Mouse (Mus musculus) heart, embryonic 15.5 days (tissue): Measurements from ENCODE around the gene Arfgef3. TPM values are rescaled to one million over a fixed set of nuclear protein-coding genes. Genes with fewer than 3 reads are reported as not detected.

Experiments used
- ATAC-seq: fragments of 200-750 bp; cut with Nextera tagmentation; replicated peaks from 2 replicates; pipeline ENCODE4 v1.8.0; 2017; ENCODE audit warnings: low read depth, moderate TSS enrichment; ENCODE audit not compliant: insufficient number of reproducible peaks, insufficient read depth, low FRiP score
- H3K27ac ChIP-seq: fragments of 300-500 bp; sonication (generic); 2 replicates; pipeline ENCODE4 v1.5.1; 2015; ENCODE audit warnings: mild to moderate bottlenecking, inconsistent platforms
- H3K27me3 ChIP-seq: fragments of 300-500 bp; sonication (generic); 2 replicates; pipeline ENCODE4 v1.6.1; 2015; ENCODE audit warnings: inconsistent platforms
- H3K36me3 ChIP-seq: fragments of 300-500 bp; sonication (generic); 2 replicates; pipeline ENCODE4 v1.6.1; 2015; ENCODE audit warnings: mild to moderate bottlenecking, inconsistent platforms
- H3K4me1 ChIP-seq: fragments of 300-500 bp; sonication (generic); replicated peaks from 2 replicates; pipeline ENCODE4 v1.6.1; 2015; ENCODE audit warnings: inconsistent platforms
- H3K4me2 ChIP-seq: fragments of 300-500 bp; sonication (generic); 2 replicates; pipeline ENCODE4 v1.6.1; 2015; ENCODE audit warnings: inconsistent platforms, mild to moderate bottlenecking, moderate library complexity
- H3K4me3 ChIP-seq: fragments of 300-500 bp; sonication (generic); 2 replicates; pipeline ENCODE4 v1.5.1; 2015; ENCODE audit warnings: mild to moderate bottlenecking, inconsistent platforms
- H3K9ac ChIP-seq: fragments of 300-500 bp; sonication (generic); 2 replicates; pipeline ENCODE4 v1.6.1; 2015; ENCODE audit warnings: mild to moderate bottlenecking, inconsistent platforms
- H3K9me3 ChIP-seq: fragments of 300-500 bp; sonication (generic); replicated peaks from 2 replicates; pipeline ENCODE4 v1.6.1; 2016; ENCODE audit warnings: inconsistent platforms
- WGBS: fragments of 180-500 bp; shearing (Covaris S2); methylation state at CpG from one replicate; pipeline ENCODE4 v1.1.7; 2015; ENCODE audit warnings: mixed read lengths; 5-methylcytosine and 5-hydroxymethylcytosine counted together
- polyA plus RNA-seq: library from polyadenylated mRNA; unstranded; fragments of >200 nt; fragmentation: Nextera tagmentation; extraction: Ambion mirVana; gene quantifications from 2 replicates; pipeline ENCODE4 v1.2.1, GENCODE M21; 2015

The Arfgef3 gene
- polyA plus RNA-seq, 1 experiment from 2014 or later = 0.29 TPM

DNA sequence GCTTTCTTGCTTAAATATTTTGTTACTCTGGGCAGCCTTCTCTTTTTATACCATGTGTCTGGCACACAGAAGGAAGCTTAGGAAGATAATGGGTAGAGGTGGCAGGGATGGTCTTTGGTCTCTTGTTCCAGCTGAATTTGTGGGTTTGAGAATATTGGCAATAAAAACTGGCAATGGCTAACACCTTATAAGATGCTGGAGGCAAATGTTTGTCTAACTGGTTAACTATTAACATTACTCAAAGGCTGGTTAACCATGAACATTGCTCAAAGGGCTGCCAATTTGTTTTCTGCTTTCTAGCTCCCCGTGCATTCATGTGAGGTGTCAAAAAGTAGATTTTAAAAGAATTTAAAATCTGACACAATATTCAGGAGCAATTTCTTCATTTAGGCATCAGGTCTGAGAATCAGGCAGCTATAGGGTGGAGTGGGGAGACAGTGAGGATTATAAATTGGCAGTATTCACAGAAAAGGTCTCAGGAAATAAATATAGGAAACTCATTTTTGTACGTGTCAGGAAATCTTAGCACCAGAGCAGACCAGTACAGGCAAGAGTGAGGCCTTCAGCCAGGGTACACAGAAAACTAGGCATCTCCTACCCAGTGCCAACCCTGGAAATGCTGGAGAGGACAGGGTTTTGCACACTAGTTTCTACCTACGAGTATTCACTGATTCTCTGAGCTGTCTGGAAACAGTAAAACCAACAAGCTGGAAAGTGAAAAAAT is 62.9 kb downstream of the Arfgef3 start:
- no peak overlapping the region for H3K4me3 ChIP-seq
- ATAC-seq = no peak

DNA sequence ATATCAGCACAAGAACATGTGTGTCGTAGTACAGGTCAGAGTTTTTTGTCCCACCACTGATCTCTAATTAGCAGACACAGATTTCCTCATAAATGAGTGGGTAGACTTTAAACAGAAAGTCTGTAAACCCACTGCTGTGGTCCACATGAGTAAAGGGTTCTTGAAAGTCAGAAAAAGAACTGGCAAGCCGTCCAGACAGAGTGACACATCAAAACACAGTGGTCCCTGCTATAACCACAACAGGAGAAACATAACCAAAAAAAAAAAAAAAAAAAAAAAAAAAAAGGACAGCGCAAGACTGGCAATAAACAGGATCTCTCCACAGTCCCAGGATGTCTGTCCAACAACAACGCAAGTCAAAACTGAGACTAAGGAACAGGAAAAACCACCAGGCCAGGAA is 64.9 kb downstream of the Arfgef3 start:
- Histone ChIP-seq H3K9me3 (no peaks in the 10 kb centered on the region), H3K4me3 (no peak overlapping the region), H3K27ac (no peak overlapping the region), H3K36me3 (no peaks in the 10 kb centered on the region), H3K9ac (no peak overlapping the region), H3K4me2 (no peak overlapping the region), H3K27me3 (no peaks in the 10 kb centered on the region), H3K4me1 (no peaks in the 10 kb centered on the region)
- no peak for ATAC-seq
- whole genome bisulfite sequencing = 74% methylated on average over 4 of the region's 4 CpGs

More for the DNA sequence above, 62.9 kb downstream of the Arfgef3 start:
- Histone ChIP-seq H3K4me1 (no peaks in the 10 kb centered on the region), H3K27me3 (no peaks in the 10 kb centered on the region), H3K27ac (no peak overlapping the region), H3K36me3 (no peaks in the 10 kb centered on the region), H3K4me2 (no peak overlapping the region), H3K9ac (no peak overlapping the region), H3K9me3 (no peaks in the 10 kb centered on the region)
- 76% methylated on average over 3 of the region's 3 CpGs for WGBS

DNA sequence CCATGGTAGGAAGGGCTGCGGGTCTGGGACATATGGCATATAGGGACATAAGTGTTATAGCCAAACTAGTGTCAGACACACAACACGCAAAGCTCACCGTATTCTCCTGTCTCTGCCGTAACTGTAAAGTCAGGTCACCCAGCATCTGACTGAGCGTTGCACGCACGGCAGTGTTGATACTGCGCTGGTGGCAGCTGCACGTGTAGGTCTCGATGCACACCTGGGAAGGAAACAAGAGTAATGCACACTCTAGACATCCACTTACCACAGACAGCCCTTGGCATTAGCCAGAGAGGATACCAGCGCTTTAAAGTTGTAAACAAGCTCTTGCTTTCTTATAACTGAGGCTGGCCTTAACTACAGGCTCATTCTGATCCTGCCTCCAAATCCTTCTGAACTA is 79.0 kb downstream of the Arfgef3 start:
- Histone ChIP-seq H3K9ac (no peak overlapping the region), H3K4me1 (no peaks in the 10 kb centered on the region), H3K9me3 (no peaks in the 10 kb centered on the region), H3K4me2 (no peak overlapping the region), H3K4me3 (no peak overlapping the region), H3K27ac (no peak overlapping the region), H3K27me3 (no peaks in the 10 kb centered on the region), H3K36me3 (no peaks in the 10 kb centered on the region)
- 89% methylated on average over 11 of the region's 11 CpGs for WGBS
- no peak for ATAC-seq

DNA sequence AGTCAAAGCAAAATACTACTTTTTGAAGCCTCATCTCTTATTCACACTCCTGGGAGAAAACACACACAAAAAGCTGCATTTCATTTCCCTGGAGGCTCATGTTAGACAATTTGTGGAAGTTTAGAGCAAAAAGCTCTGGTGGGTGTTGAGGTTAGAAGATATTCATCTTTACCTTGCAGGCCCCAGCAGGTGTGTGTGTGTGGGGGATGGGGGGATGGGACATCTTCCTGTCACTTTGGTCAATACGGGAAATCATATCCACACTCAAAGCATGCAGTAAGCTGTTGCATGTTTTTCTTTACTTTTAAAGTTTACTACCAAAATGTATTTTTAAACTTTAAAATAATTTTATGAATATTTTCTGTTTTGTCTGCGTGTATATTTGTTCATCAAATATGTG is 79.7 kb downstream of the Arfgef3 start:
- no peak overlapping the region for H3K4me3 ChIP-seq
- ATAC-seq = no peak
- H3K4me2 ChIP-seq = no peak overlapping the region
- no peak overlapping the region for H3K9ac ChIP-seq
- WGBS = 70% methylated on average over 2 of the region's 2 CpGs
- no peaks in the 10 kb centered on the region for H3K27me3 ChIP-seq
- no peaks in the 10 kb centered on the region for H3K9me3 ChIP-seq
- no peak overlapping the region for H3K27ac ChIP-seq
- no peaks in the 10 kb centered on the region for H3K4me1 ChIP-seq
- no peaks in the 10 kb centered on the region for H3K36me3 ChIP-seq

DNA sequence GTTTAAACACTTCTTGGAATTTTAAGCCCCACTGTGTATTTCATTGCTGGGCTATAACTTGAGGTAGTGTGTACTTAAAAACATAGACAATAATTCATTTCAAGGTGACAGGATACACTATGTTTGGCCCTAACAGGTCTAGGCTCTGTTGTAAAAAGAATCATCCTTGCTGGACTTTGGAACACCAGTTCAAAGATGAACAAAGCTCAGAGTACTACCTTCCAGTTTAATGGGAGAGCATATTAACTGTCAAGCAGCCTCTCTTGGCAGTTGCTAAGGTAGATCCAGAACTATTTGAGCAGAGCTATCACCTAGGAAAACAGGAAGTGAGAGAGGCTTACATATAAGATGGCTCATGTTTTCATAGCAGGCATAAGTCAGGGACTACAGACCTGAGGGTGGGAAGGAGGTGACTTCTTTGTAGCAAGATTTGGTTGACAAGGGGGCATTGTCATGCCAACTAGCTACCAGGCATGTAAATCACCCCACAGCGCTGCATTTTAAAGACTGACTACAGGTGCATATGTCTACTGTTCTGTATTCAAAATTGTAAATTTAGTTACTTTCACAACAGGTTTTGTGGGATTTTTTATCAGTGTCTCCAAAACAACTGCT is 82.0 kb downstream of the Arfgef3 start:
- Histone ChIP-seq H3K9ac (no peak overlapping the region), H3K27me3 (no peaks in the 10 kb centered on the region), H3K4me2 (no peak overlapping the region), H3K27ac (no peak overlapping the region), H3K36me3 (no peaks in the 10 kb centered on the region), H3K4me3 (no peak overlapping the region), H3K9me3 (no peaks in the 10 kb centered on the region), H3K4me1 (no peaks in the 10 kb centered on the region)
- no peak for ATAC-seq
- WGBS = 84% methylated on average over 1 of the region's 1 CpGs

DNA sequence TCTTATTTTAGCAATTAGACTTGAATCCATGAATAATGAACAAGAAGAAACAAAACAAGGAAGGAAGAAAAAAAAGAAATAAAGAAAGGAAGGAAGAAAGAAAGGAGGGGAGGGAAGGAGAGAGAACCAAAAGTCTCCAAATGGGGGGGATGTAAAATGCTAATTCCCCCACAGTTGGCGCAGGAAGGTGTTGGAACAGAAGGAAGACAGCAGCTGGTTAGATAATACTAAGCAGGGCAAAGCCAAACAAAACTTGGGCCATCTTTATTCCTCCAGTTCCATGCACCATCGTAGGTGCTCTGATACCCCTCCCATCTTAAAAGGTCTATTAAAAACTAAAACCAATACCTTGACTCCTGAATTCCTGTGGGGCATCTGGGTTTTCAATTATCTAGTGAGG is 82.8 kb downstream of the Arfgef3 start:
- H3K27ac ChIP-seq = no peak overlapping the region
- no peak for ATAC-seq
- H3K27me3 ChIP-seq = no peaks in the 10 kb centered on the region
- no peak overlapping the region for H3K4me3 ChIP-seq
- H3K9me3 ChIP-seq = no peaks in the 10 kb centered on the region
- H3K9ac ChIP-seq = no peak overlapping the region
- H3K4me2 ChIP-seq = no peak overlapping the region
- 79% methylated on average over 2 of the region's 2 CpGs for WGBS
- H3K36me3 ChIP-seq = no peaks in the 10 kb centered on the region
- H3K4me1 ChIP-seq = no peaks in the 10 kb centered on the region

DNA sequence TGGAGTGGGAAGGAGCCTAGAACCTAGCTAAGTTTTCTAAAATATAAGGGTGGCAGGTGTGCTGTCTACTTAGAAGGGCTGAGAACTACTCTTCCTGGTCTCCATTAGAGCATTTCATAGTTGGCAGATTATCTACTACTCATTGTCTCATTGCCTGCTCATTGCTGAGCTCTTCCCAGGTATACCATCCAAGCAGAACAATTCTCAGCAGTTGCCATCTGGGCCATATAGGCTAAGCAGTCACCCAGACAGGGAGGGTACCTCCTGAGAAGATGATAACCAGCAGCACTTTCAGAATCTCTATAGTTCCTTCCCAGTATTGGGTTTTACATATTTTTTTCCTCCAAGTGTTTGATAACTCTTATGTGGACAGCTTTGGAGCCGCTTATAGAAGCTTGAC is 86.2 kb downstream of the Arfgef3 start:
- no peak for ATAC-seq
- Histone ChIP-seq H3K4me3 (no peak overlapping the region), H3K4me1 (no peaks in the 10 kb centered on the region), H3K4me2 (no peak overlapping the region), H3K27ac (no peak overlapping the region), H3K36me3 (no peaks in the 10 kb centered on the region), H3K9ac (no peak overlapping the region), H3K9me3 (no peaks in the 10 kb centered on the region), H3K27me3 (no peaks in the 10 kb centered on the region)
- WGBS = 97% methylated on average over 1 of the region's 1 CpGs

DNA sequence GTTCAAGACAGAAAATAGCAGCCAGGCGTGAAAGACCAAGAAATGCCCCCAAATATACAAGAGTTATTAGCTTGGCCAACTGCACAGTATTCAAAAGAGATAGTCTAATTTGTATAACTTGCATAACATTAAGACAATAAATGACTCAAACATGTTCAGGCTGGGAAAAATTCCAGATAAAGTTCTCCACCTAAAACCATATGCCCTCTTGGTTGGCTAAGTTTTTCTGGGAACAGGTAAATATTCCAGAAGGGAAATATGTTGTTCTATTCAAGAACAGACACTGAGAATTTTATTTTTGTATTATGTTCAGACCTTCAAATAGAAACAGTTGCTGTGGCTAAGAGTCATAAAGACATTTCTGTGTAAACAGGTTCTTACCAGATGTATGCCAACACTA is 96.7 kb downstream of the Arfgef3 start:
- Histone ChIP-seq H3K9me3 (no peaks in the 10 kb centered on the region), H3K4me3 (no peak overlapping the region), H3K9ac (no peak overlapping the region), H3K27me3 (no peaks in the 10 kb centered on the region), H3K4me2 (no peak overlapping the region), H3K36me3 (no peaks in the 10 kb centered on the region), H3K27ac (no peak overlapping the region), H3K4me1 (no peaks in the 10 kb centered on the region)
- no peak for ATAC-seq
- 56% methylated on average over 1 of the region's 1 CpGs for WGBS

DNA sequence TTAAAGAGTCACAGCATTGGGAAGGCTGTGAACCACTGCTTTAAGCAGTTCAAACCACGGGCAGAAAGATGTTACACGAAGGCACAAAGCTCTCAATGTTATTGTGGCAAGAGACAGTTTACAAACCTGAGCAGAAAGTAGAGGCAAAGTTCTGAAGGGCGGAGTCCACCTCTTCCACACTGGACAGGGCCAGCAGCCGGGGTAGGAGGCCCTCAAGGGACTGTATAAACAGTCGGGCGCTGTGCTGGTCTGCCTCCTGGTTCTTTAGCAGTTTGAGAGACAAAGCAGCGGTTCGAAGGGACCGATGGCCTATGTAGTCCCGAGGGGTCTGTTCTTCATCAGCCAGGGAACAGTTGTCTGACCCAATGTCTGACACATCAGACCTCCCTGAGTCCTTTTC is 97.7 kb downstream of the Arfgef3 start:
- Histone ChIP-seq H3K4me3 (no peak overlapping the region), H3K9ac (no peak overlapping the region), H3K4me2 (no peak overlapping the region), H3K9me3 (no peaks in the 10 kb centered on the region), H3K36me3 (no peaks in the 10 kb centered on the region), H3K27me3 (no peaks in the 10 kb centered on the region), H3K27ac (no peak overlapping the region), H3K4me1 (no peaks in the 10 kb centered on the region)
- no peak for ATAC-seq
- 67% methylated on average over 10 of the region's 10 CpGs for WGBS

DNA sequence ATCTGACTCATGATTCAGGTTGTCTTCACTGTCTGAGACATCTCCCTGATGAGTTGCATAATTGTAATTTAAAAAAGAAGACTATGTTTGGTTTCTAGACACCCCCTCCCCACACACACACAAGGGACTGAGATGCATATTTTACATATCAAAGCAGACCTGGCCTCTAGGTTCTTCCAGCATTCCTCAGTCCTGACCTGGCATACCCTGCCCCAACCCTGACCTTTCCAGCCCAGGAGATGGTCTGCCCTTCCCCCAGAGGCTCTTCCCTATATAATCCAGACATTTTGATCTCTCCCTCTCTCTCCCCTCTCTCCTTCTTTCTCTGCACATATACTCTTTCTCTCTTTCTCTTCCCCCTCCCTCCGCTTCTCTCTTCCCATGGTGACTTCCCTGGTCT is 99.4 kb downstream of the Arfgef3 start:
- H3K9me3 ChIP-seq = no peaks in the 10 kb centered on the region
- no peaks in the 10 kb centered on the region for H3K4me1 ChIP-seq
- H3K27me3 ChIP-seq = no peaks in the 10 kb centered on the region
- ATAC-seq = no peak
- no peaks in the 10 kb centered on the region for H3K36me3 ChIP-seq
- 95% methylated on average over 1 of the region's 1 CpGs for WGBS
- H3K27ac ChIP-seq = no peak overlapping the region
- no peak overlapping the region for H3K4me2 ChIP-seq
- no peak overlapping the region for H3K9ac ChIP-seq
- H3K4me3 ChIP-seq = no peak overlapping the region

DNA sequence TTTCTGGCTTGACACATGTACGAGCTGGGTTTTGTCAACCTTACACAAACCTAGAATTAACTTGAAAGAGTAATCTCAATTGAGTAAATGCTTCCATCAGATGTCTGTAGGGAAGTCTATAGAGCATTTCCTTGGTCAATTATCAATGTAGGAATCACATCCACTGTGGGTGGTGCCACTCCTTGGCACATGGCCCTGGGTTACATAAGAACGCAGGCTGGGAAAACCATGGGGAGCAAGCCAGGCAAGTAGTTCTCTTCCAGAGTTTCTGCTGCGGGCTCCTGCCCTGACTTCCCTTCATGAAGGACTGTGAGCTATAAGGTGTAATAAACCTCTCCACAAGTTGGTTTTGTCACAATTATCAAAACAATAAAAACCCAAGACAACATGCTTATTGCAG is 100.2 kb downstream of the Arfgef3 start:
- Histone ChIP-seq H3K27me3 (no peaks in the 10 kb centered on the region), H3K9ac (no peak overlapping the region), H3K27ac (no peak overlapping the region), H3K4me2 (no peak overlapping the region), H3K4me3 (no peak overlapping the region), H3K4me1 (no peaks in the 10 kb centered on the region), H3K9me3 (no peaks in the 10 kb centered on the region), H3K36me3 (no peaks in the 10 kb centered on the region)
- WGBS = 81% methylated on average over 3 of the region's 3 CpGs
- ATAC-seq = no peak

DNA sequence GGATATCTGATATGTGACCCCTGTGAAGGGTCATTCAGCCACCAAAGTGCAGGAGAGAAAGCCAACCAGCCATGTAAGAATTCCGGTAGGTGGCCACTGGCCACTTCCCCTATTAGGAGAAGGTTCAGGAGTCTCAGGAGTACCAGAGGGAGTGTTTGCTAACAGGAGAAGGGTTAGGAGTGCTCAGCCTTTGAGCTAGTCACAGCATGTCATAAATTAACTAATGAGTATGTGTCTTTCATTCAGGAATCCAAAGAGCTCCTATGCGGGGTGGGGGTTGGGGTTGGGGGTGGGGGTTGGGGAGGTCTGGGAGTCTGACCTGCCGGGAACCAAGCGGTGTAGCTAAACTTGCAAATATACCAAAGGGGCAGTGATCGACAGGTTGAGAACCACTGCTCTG is 100.9 kb downstream of the Arfgef3 start:
- no peak for ATAC-seq
- Histone ChIP-seq H3K36me3 (no peaks in the 10 kb centered on the region), H3K9ac (no peak overlapping the region), H3K9me3 (no peaks in the 10 kb centered on the region), H3K4me2 (no peak overlapping the region), H3K27ac (no peak overlapping the region), H3K27me3 (no peaks in the 10 kb centered on the region), H3K4me3 (no peak overlapping the region), H3K4me1 (no peaks in the 10 kb centered on the region)
- 73% methylated on average over 5 of the region's 5 CpGs for WGBS
